8 mouse cellular contexts compared by ENCODE assay signal in the genomic region with DNA sequence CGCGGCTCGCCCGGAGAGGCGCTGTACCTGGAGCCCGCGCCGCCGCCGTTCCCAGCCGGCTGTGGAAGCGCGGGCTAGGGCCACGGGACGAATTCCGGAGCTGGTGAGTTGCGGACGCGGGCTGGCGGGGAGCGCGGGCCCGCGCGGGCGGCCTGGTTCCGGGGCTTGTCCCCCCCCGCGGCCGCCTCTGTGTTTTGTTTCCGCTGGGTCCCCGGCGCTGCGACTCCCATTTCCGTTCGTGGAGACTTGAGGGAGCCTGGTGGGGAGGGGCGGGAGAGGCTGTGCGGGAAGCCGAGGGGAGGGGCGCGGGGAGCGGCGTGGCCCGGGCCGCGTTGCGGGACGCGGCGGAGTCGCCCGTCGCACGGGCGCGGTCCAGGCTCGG. TPM values are rescaled to one million over a fixed set of nuclear protein-coding genes. Genes with fewer than 3 reads are reported as not detected.
DNase-seq lines count a peak whose midpoint lies in the region; ATAC-seq and TF ChIP-seq lines count a peak whose summit lies in the region.

Gene Atp5j (minus strand): TSS at position 185 of the 382 bp plus-strand sequence.

- TF ChIP-seq POLR2A in ES-Bruce4 (IDR thresholded peaks at IDR 0.05; ENCODE audit: insufficient read depth, low read length): no peak
- peak; percentile 57; the same call in 1 of the 2 replicates for TF ChIP-seq POLR2A in thymus, adult 2 months (IDR thresholded peaks at IDR 0.05; ENCODE audit: control insufficient read depth, extremely low read depth, insufficient read depth, low read length, poor library complexity)

- ATAC-seq in forebrain, embryonic 14.5 days: peak; percentile 70
- ATAC-seq in heart, postnatal 0 days (ENCODE audit: insufficient read depth, low read depth): peak; percentile 64
- peak; percentile 32 for ATAC-seq in liver, embryonic 13.5 days (ENCODE audit: low read depth)
- peak; percentile 65 for ATAC-seq in neural tube, embryonic 11.5 days (ENCODE audit: insufficient read depth, low FRiP score, low TSS enrichment)

- TF ChIP-seq CTCF in ES-Bruce4 (IDR thresholded peaks at IDR 0.05; ENCODE audit: low read depth, low read length): no peak
- TF ChIP-seq CTCF in heart, postnatal 0 days (IDR thresholded peaks at IDR 0.05; ENCODE audit: low read depth): no peak
- 0 out of 2 replicates have a peak, but pooled peaks have one; percentile 9 for TF ChIP-seq CTCF in thymus, adult 2 months (IDR thresholded peaks at IDR 0.05; ENCODE audit: borderline replicate concordance, control insufficient read depth, extremely low read depth, insufficient read depth, low read length, poor library complexity)

- TF ChIP-seq EP300 in ES-Bruce4 (IDR thresholded peaks at IDR 0.05; ENCODE audit: insufficient read depth, low read depth, low read length): no peak
- no peak for TF ChIP-seq EP300 in heart, postnatal 0 days (IDR thresholded peaks at IDR 0.05; ENCODE audit: low read depth)

- DNase-seq in cerebellum, adult 11 months: peak; percentile 81
- peak; percentile 81 for DNase-seq in forebrain, embryonic 14.5 days (ENCODE audit: low spot score)
- DNase-seq in heart, postnatal 0 days (ENCODE audit: low spot score): peak; percentile 77
- DNase-seq in kidney, postnatal 36 days: peak; percentile 94
- peak; percentile 44 for DNase-seq in liver, embryonic 13.5 days
- DNase-seq in neural tube, embryonic 11.5 days (ENCODE audit: low spot score): peak; percentile 82
- peak; percentile 82 for DNase-seq in thymus, adult 2 months

- peak within 1 kb of the TSS; percentile 98 for H3K4me3 ChIP-seq in ES-Bruce4 (ENCODE audit: low read depth, low read length)
- H3K4me3 ChIP-seq in forebrain, embryonic 14.5 days (ENCODE audit: low read depth, low read length): peak within 1 kb of the TSS; percentile 93
- peak within 1 kb of the TSS; percentile 77 for H3K4me3 ChIP-seq in heart, postnatal 0 days (ENCODE audit: low read depth, low read length)
- H3K4me3 ChIP-seq in liver, embryonic 13.5 days (replicated peaks): peak within 1 kb of the TSS; percentile 98
- peak within 1 kb of the TSS; percentile 74 for H3K4me3 ChIP-seq in neural tube, embryonic 11.5 days (ENCODE audit: low read depth, low read length)
- H3K4me3 ChIP-seq in thymus, adult 2 months (ENCODE audit: control insufficient read depth, insufficient read depth, low read length): peak within 1 kb of the TSS; percentile 82

- no peaks in the 10 kb centered on the region for H3K9me3 ChIP-seq in ES-Bruce4 (replicated peaks; ENCODE audit: control insufficient read depth, insufficient read depth, low read length, poor library complexity, severe bottlenecking)
- no peaks in the 10 kb centered on the region for H3K9me3 ChIP-seq in forebrain, embryonic 14.5 days (replicated peaks; ENCODE audit: control insufficient read depth, low read length)
- no peaks in the 10 kb centered on the region for H3K9me3 ChIP-seq in heart, postnatal 0 days (replicated peaks; ENCODE audit: control insufficient read depth, low read length)
- H3K9me3 ChIP-seq in liver, embryonic 13.5 days (replicated peaks): no peaks in the 10 kb centered on the region
- H3K9me3 ChIP-seq in neural tube, embryonic 11.5 days (ENCODE audit: control insufficient read depth, low read length): no peaks in the 10 kb centered on the region

- peak within 1 kb of the TSS; percentile 81 for H3K9ac ChIP-seq in ES-Bruce4 (ENCODE audit: low read depth, poor library complexity, severe bottlenecking)
- H3K9ac ChIP-seq in forebrain, embryonic 14.5 days (ENCODE audit: low read length): peak within 1 kb of the TSS; percentile 95
- H3K9ac ChIP-seq in heart, postnatal 0 days (replicated peaks; ENCODE audit: low read depth, low read length): peak within 1 kb of the TSS; percentile 91
- peak within 1 kb of the TSS; percentile 95 for H3K9ac ChIP-seq in liver, embryonic 13.5 days
- peak within 1 kb of the TSS; percentile 88 for H3K9ac ChIP-seq in neural tube, embryonic 11.5 days (ENCODE audit: low read length)

- no peaks in the 10 kb centered on the region for H3K27me3 ChIP-seq in ES-Bruce4 (ENCODE audit: control insufficient read depth, insufficient read depth, low read length, poor library complexity, severe bottlenecking)
- H3K27me3 ChIP-seq in forebrain, embryonic 14.5 days (replicated peaks; ENCODE audit: control insufficient read depth, insufficient read depth, low read length): no peaks in the 10 kb centered on the region
- no peaks in the 10 kb centered on the region for H3K27me3 ChIP-seq in heart, postnatal 0 days (ENCODE audit: control insufficient read depth, insufficient read depth, low read length)
- H3K27me3 ChIP-seq in liver, embryonic 13.5 days: no peaks in the 10 kb centered on the region
- H3K27me3 ChIP-seq in neural tube, embryonic 11.5 days (ENCODE audit: control insufficient read depth, insufficient read depth, low read length): no peaks in the 10 kb centered on the region
- no peaks in the 10 kb centered on the region for H3K27me3 ChIP-seq in thymus, adult 2 months (ENCODE audit: control insufficient read depth, insufficient read depth, low read length)

- peaks cover 24% of the 10 kb centered on the region for H3K36me3 ChIP-seq in ES-Bruce4 (ENCODE audit: control insufficient read depth, insufficient read depth, low read length, poor library complexity, severe bottlenecking)
- peaks cover 27% of the 10 kb centered on the region for H3K36me3 ChIP-seq in forebrain, embryonic 14.5 days (ENCODE audit: control insufficient read depth, insufficient read depth, low read length)
- H3K36me3 ChIP-seq in heart, postnatal 0 days (replicated peaks; ENCODE audit: control insufficient read depth, insufficient read depth, low read length): peaks cover 34% of the 10 kb centered on the region
- peaks cover 38% of the 10 kb centered on the region for H3K36me3 ChIP-seq in liver, embryonic 13.5 days
- peaks cover 2% of the 10 kb centered on the region; the same call in 1 of the 2 replicates for H3K36me3 ChIP-seq in neural tube, embryonic 11.5 days (ENCODE audit: control insufficient read depth, insufficient read depth, low read length)
- peaks cover 23% of the 10 kb centered on the region for H3K36me3 ChIP-seq in thymus, adult 2 months (ENCODE audit: control insufficient read depth, insufficient read depth, low read length)

- H3K4me1 ChIP-seq in ES-Bruce4 (ENCODE audit: control insufficient read depth, insufficient read depth, low read length): peaks cover 2% of the 10 kb centered on the region
- H3K4me1 ChIP-seq in forebrain, embryonic 14.5 days (ENCODE audit: control insufficient read depth, insufficient read depth, low read length): peaks cover 14% of the 10 kb centered on the region
- peaks cover 29% of the 10 kb centered on the region for H3K4me1 ChIP-seq in heart, postnatal 0 days (ENCODE audit: control insufficient read depth, insufficient read depth)
- peaks cover 40% of the 10 kb centered on the region for H3K4me1 ChIP-seq in liver, embryonic 13.5 days (replicated peaks)
- H3K4me1 ChIP-seq in neural tube, embryonic 11.5 days (ENCODE audit: control insufficient read depth, insufficient read depth, low read length): peaks cover 3% of the 10 kb centered on the region
- peaks cover 12% of the 10 kb centered on the region for H3K4me1 ChIP-seq in thymus, adult 2 months (replicated peaks; ENCODE audit: control insufficient read depth, insufficient read depth, low read length)

- peak within 1 kb of the TSS; percentile 97 for H3K27ac ChIP-seq in ES-Bruce4 (ENCODE audit: insufficient read depth, low read length)
- H3K27ac ChIP-seq in forebrain, embryonic 14.5 days (ENCODE audit: low read depth, low read length): peak within 1 kb of the TSS; percentile 94
- peak within 1 kb of the TSS; percentile 100 for H3K27ac ChIP-seq in heart, postnatal 0 days (ENCODE audit: low read depth)
- peak within 1 kb of the TSS; percentile 95 for H3K27ac ChIP-seq in liver, embryonic 13.5 days
- H3K27ac ChIP-seq in neural tube, embryonic 11.5 days (ENCODE audit: low read depth, low read length): peak within 1 kb of the TSS; percentile 86
- H3K27ac ChIP-seq in thymus, adult 2 months (ENCODE audit: control insufficient read depth, insufficient read depth, low read length): peak within 1 kb of the TSS; percentile 87

- peak within 1 kb of the TSS; percentile 87 for H3K4me2 ChIP-seq in forebrain, embryonic 14.5 days (ENCODE audit: low read length)
- H3K4me2 ChIP-seq in heart, postnatal 0 days (ENCODE audit: low read depth, low read length): peak within 1 kb of the TSS; percentile 71
- H3K4me2 ChIP-seq in liver, embryonic 13.5 days: peak within 1 kb of the TSS; percentile 86
- H3K4me2 ChIP-seq in neural tube, embryonic 11.5 days (ENCODE audit: low read depth): peak within 1 kb of the TSS; percentile 82

- 0% methylated on average over 52 of the region's 57 CpGs for WGBS in forebrain, embryonic 14.5 days
- under 1% methylated on average over 47 of the region's 57 CpGs for WGBS in heart, postnatal 0 days
- 0% methylated on average over 53 of the region's 57 CpGs for WGBS in liver, embryonic 13.5 days (ENCODE audit: insufficient replicate concordance)
- WGBS in neural tube, embryonic 11.5 days: 1% methylated on average over 42 of the region's 57 CpGs
- under 1% methylated on average over 55 of the region's 57 CpGs for WGBS in thymus, adult 2 months

RNA-seq across cellular contexts. Expression of gene Atp5j, which starts in this region (rescaled TPM):
- 402 and 421 TPM in 2 replicates for polyA plus RNA-seq in ES-Bruce4 (2011; ENCODE audit: insufficient read depth, insufficient read length, low read depth, missing spikeins)
- 835 and 910 TPM in 2 replicates for polyA plus RNA-seq in forebrain, embryonic 14.5 days (2014; fragmentation: Nextera tagmentation; extraction: Ambion mirVana)
- 301 and 405 TPM in 2 replicates for total RNA-seq in heart, postnatal 0 days (2014; rRNA removed; ENCODE audit: low replicate concordance)
- polyA plus RNA-seq in heart, postnatal 0 days (2015; fragmentation: Nextera tagmentation; extraction: Ambion mirVana): 3,491 and 3,728 TPM in 2 replicates
- 615 and 621 TPM in 2 replicates for polyA plus RNA-seq in liver, embryonic 13.5 days (2015; fragmentation: Nextera tagmentation; extraction: Ambion mirVana)
- polyA plus RNA-seq in neural tube, embryonic 11.5 days (2014; fragmentation: Nextera tagmentation; extraction: Ambion mirVana): 818 and 859 TPM in 2 replicates
- 214 and 216 TPM in 2 replicates for polyA plus RNA-seq in thymus, adult 2 months (2012; rRNA removed)

Comparison
In these comparisons a context has a peak if more than half of its experiments do, and no peak if none do; other contexts are left out.
1. Peak in every context shown above with its lines: DNase-seq, ATAC-seq, H3K4me3 ChIP-seq and H3K27ac ChIP-seq.
2. DNase-seq: peak in every context shown above with its lines; median percentile 94 in kidney, postnatal 36 days; 82 in neural tube, embryonic 11.5 days; 82 in thymus, adult 2 months; 81 in cerebellum, adult 11 months; 81 in forebrain, embryonic 14.5 days; 77 in heart, postnatal 0 days; 44 in liver, embryonic 13.5 days.